Mouse (Mus musculus): ENCODE measurements around the gene Cdk15.

- no peak for TF ChIP-seq CTCF (IDR thresholded peaks at IDR 0.05; ENCODE audit: low read depth, low read length)
- TF ChIP-seq POLR2A (IDR thresholded peaks at IDR 0.05; ENCODE audit: insufficient read depth, low read length), result no peak
- TF ChIP-seq EP300 (IDR thresholded peaks at IDR 0.05; ENCODE audit: insufficient read depth, low read depth, low read length), result no peak
These were observed 85.4 kb downstream of the Cdk15 start for GRCm38 (mm10) chr1:59342146-59342545.
